Mouse (Mus musculus) adrenal gland, postnatal 14 days (tissue): Measurements from ENCODE around the gene Amn1. TPM values are rescaled to one million over a fixed set of nuclear protein-coding genes. Genes with fewer than 3 reads are reported as not detected.
"Not testable (repeated sequence)": the region's sequence is repeated elsewhere in the genome, so short reads cannot be mapped to it uniquely, and the experiment has no call there.

ENCODE experiments used
- DNase-seq: peaks from one replicate; pipeline ENCODE4 v3.0.0; 2021; ENCODE audit warnings: mixed read lengths
- total RNA-seq: library from RNA; stranded (reverse); gene quantifications from 2 replicates; pipeline ENCODE4 v1.2.3, GENCODE M21; 2021

Amn1 gene
- total RNA-seq, 1 experiment from 2014 or later: 20.3 TPM

GRCm38 (mm10) chr6:149154116-149155030 lies 34.1 kb downstream of the Amn1 start:
- no peak for DNase-seq

GRCm38 (mm10) chr6:149153473-149154115 lies 34.9 kb downstream of the Amn1 start:
- no peak for DNase-seq

- no peak for DNase-seq
Observed at GRCm38 (mm10) chr6:149152119-149152518, 36.4 kb downstream of the Amn1 start.

- DNase-seq: peak; percentile 21
Observed at GRCm38 (mm10) chr6:149148436-149149229, 39.9 kb downstream of the Amn1 start.

GRCm38 (mm10) chr6:149145143-149145542 lies 43.4 kb downstream of the Amn1 start:
- DNase-seq: no peak

- DNase-seq: peak; percentile 93
Observed at GRCm38 (mm10) chr6:149141393-149142173, 46.9 kb downstream of the Amn1 start.

GRCm38 (mm10) chr6:149139471-149139870 lies 49.0 kb downstream of the Amn1 start, which contains the start of gene Etfbkmt:
Gene Etfbkmt (plus strand): TSS chr6:149139849.
- no peak for DNase-seq

- DNase-seq: no peak
Observed at GRCm38 (mm10) chr6:149139011-149139410, 49.5 kb downstream of the Amn1 start.

- no peak for DNase-seq
Observed at GRCm38 (mm10) chr6:149137936-149138335, 50.6 kb downstream of the Amn1 start.

GRCm38 (mm10) chr6:149135631-149136030 lies 52.9 kb downstream of the Amn1 start:
- no peak for DNase-seq

- no peak for DNase-seq
Observed at GRCm38 (mm10) chr6:149134391-149135150, 53.9 kb downstream of the Amn1 start.

GRCm38 (mm10) chr6:149132311-149133077 lies 56.0 kb downstream of the Amn1 start:
- peak; percentile 61 for DNase-seq

- no peak for DNase-seq
Observed at GRCm38 (mm10) chr6:149131111-149131510, 57.4 kb downstream of the Amn1 start.

- not testable (repeated sequence) for DNase-seq
Observed at GRCm38 (mm10) chr6:149129870-149130269, 58.6 kb downstream of the Amn1 start, which contains the start of gene Gm10203. Gene Gm10203 (plus strand): TSS chr6:149130170.

- DNase-seq: peak; percentile 65
Observed at GRCm38 (mm10) chr6:149126675-149127074, 61.8 kb downstream of the Amn1 start.

- DNase-seq: no peak
Observed at GRCm38 (mm10) chr6:149123042-149123441, 65.5 kb downstream of the Amn1 start.

GRCm38 (mm10) chr6:149119853-149120252 lies 68.7 kb downstream of the Amn1 start:
- peak; percentile 73 for DNase-seq

GRCm38 (mm10) chr6:149118935-149119334 lies 69.6 kb downstream of the Amn1 start:
- DNase-seq: peak; percentile 59

GRCm38 (mm10) chr6:149116992-149117391 lies 71.5 kb downstream of the Amn1 start:
- no peak for DNase-seq

- no peak for DNase-seq
Observed at GRCm38 (mm10) chr6:149108909-149109308, 79.6 kb downstream of the Amn1 start.
